Mouse (Mus musculus): ENCODE measurements around the gene Cttn. TPM values are rescaled to one million over a fixed set of nuclear protein-coding genes. Genes with fewer than 3 reads are reported as not detected.

Gene Cttn
- polyA plus RNA-seq, 2 experiments, result 174 to 188 TPM

- Histone ChIP-seq H3K27me3 (ENCODE audit: control insufficient read depth, insufficient read depth, low read length) (no peaks in the 10 kb centered on the region), H3K4me3 (replicated peaks; ENCODE audit: low read length) (no peak overlapping the region), H3K4me2 (replicated peaks; ENCODE audit: low read depth, low read length, severe bottlenecking) (no peak overlapping the region), H3K27ac (replicated peaks; ENCODE audit: low read depth, low read length) (no peak overlapping the region), H3K36me3 (ENCODE audit: control insufficient read depth, insufficient read depth, low read length) (peaks cover 95% of the 10 kb centered on the region), H3K9me3 (ENCODE audit: control insufficient read depth, low read length) (no peaks in the 10 kb centered on the region), H3K9ac (ENCODE audit: low read depth, low read length, severe bottlenecking) (no peak overlapping the region), H3K4me1 (ENCODE audit: control insufficient read depth, insufficient read depth, low read length) (no peaks in the 10 kb centered on the region)
- ATAC-seq (ENCODE audit: low FRiP score, low read depth) (no peak), DNase-seq (ENCODE audit: low spot score) (no peak)
- 93% methylated on average over 4 of the region's 4 CpGs for WGBS
- TF ChIP-seq POLR2A (IDR thresholded peaks at IDR 0.05; ENCODE audit: borderline replicate concordance, extremely low read depth, insufficient read depth, insufficient read length), result no peak
Observed at GRCm38 (mm10) chr7:144441976-144442375, 28.8 kb downstream of the Cttn start.

GRCm38 (mm10) chr7:144441466-144441865 lies 29.3 kb downstream of the Cttn start:
- TF ChIP-seq POLR2A (IDR thresholded peaks at IDR 0.05; ENCODE audit: borderline replicate concordance, extremely low read depth, insufficient read depth, insufficient read length), result no peak
- Histone ChIP-seq H3K4me3 (replicated peaks; ENCODE audit: low read length) (no peak overlapping the region), H3K27me3 (ENCODE audit: control insufficient read depth, insufficient read depth, low read length) (no peaks in the 10 kb centered on the region), H3K36me3 (ENCODE audit: control insufficient read depth, insufficient read depth, low read length) (peaks cover 94% of the 10 kb centered on the region), H3K27ac (replicated peaks; ENCODE audit: low read depth, low read length) (no peak overlapping the region), H3K9me3 (ENCODE audit: control insufficient read depth, low read length) (no peaks in the 10 kb centered on the region), H3K9ac (ENCODE audit: low read depth, low read length, severe bottlenecking) (no peak overlapping the region), H3K4me2 (replicated peaks; ENCODE audit: low read depth, low read length, severe bottlenecking) (no peak overlapping the region), H3K4me1 (ENCODE audit: control insufficient read depth, insufficient read depth, low read length) (no peaks in the 10 kb centered on the region)
- 93% methylated on average over 11 of the region's 11 CpGs for WGBS
- ATAC-seq (ENCODE audit: low FRiP score, low read depth) (no peak), DNase-seq (ENCODE audit: low spot score) (no peak)

DNA sequence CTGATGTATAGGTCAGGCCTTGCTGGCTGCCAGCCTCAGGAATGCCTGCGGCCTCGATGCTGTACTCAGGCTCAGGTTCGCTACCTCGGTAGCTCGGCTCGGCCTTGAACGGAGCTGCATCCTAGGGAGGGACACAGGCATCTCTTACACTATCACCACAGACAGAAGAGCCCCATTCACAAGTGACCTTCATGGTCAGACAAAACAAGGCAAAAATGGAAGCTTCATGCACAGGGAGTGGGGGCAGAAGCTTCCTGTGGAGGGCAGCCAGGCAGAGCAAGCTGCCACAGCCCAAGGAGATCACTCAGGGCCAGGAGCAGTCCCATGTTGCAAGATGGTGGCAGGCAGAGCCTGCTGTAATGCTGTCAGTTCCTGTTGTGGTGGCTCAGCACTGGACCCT lies 32.0 kb downstream of the Cttn start:
- Histone ChIP-seq H3K4me2 (replicated peaks; ENCODE audit: low read depth, low read length, severe bottlenecking) (no peak overlapping the region), H3K4me1 (ENCODE audit: control insufficient read depth, insufficient read depth, low read length) (no peaks in the 10 kb centered on the region), H3K4me3 (replicated peaks; ENCODE audit: low read length) (no peak overlapping the region), H3K9ac (ENCODE audit: low read depth, low read length, severe bottlenecking) (no peak overlapping the region), H3K9me3 (ENCODE audit: control insufficient read depth, low read length) (no peaks in the 10 kb centered on the region), H3K36me3 (ENCODE audit: control insufficient read depth, insufficient read depth, low read length) (peaks cover 81% of the 10 kb centered on the region), H3K27ac (replicated peaks; ENCODE audit: low read depth, low read length) (no peak overlapping the region), H3K27me3 (ENCODE audit: control insufficient read depth, insufficient read depth, low read length) (no peaks in the 10 kb centered on the region)
- WGBS, result 97% methylated on average over 7 of the region's 7 CpGs
- DNase-seq (ENCODE audit: low spot score) (no peak), ATAC-seq (ENCODE audit: low FRiP score, low read depth) (no peak)
- no peak for TF ChIP-seq POLR2A (IDR thresholded peaks at IDR 0.05; ENCODE audit: borderline replicate concordance, extremely low read depth, insufficient read depth, insufficient read length)

- 57% methylated on average over 2 of the region's 2 CpGs for WGBS
- no peak for TF ChIP-seq POLR2A (IDR thresholded peaks at IDR 0.05; ENCODE audit: borderline replicate concordance, extremely low read depth, insufficient read depth, insufficient read length)
- DNase-seq (ENCODE audit: low spot score), result no peak
- Histone ChIP-seq H3K27ac (replicated peaks; ENCODE audit: low read depth, low read length) (no peak overlapping the region), H3K9me3 (ENCODE audit: control insufficient read depth, low read length) (no peaks in the 10 kb centered on the region), H3K4me1 (ENCODE audit: control insufficient read depth, insufficient read depth, low read length) (no peaks in the 10 kb centered on the region), H3K36me3 (ENCODE audit: control insufficient read depth, insufficient read depth, low read length) (peaks cover 25% of the 10 kb centered on the region), H3K27me3 (ENCODE audit: control insufficient read depth, insufficient read depth, low read length) (no peaks in the 10 kb centered on the region), H3K9ac (ENCODE audit: low read depth, low read length, severe bottlenecking) (no peak overlapping the region), H3K4me3 (replicated peaks; ENCODE audit: low read length) (no peak overlapping the region), H3K4me2 (replicated peaks; ENCODE audit: low read depth, low read length, severe bottlenecking) (no peak overlapping the region)
- no peak for ATAC-seq (ENCODE audit: low FRiP score, low read depth)
Observed at GRCm38 (mm10) chr7:144432920-144433319, 37.9 kb downstream of the Cttn start.

DNA sequence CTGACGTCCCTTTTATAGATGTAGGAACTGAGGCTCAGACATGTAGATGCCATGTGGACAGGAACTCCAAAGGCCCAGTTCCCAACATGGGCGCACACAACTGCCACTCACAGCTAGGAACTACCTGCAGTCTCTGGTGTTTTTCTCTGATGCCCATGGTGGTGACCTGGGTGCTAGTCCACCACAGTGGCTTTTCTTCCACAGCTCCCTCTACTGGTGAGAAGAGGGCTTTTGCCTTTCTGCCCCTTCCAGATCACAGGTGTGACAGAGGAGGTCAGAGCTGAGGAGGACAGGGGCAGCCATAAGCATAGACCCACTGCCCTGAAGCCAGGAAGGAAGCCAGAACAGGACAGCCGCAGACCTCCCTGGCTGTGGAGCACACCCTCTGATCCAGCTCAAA lies 43.3 kb downstream of the Cttn start:
- WGBS, result 89% methylated on average over 3 of the region's 3 CpGs
- H3K27ac ChIP-seq (replicated peaks; ENCODE audit: low read depth, low read length), result no peak overlapping the region

GRCm38 (mm10) chr7:144426594-144426993 lies 44.2 kb downstream of the Cttn start:
- Histone ChIP-seq H3K27me3 (ENCODE audit: control insufficient read depth, insufficient read depth, low read length) (no peaks in the 10 kb centered on the region), H3K9ac (ENCODE audit: low read depth, low read length, severe bottlenecking) (no peak overlapping the region), H3K9me3 (ENCODE audit: control insufficient read depth, low read length) (no peaks in the 10 kb centered on the region), H3K36me3 (ENCODE audit: control insufficient read depth, insufficient read depth, low read length) (no peaks in the 10 kb centered on the region), H3K4me1 (ENCODE audit: control insufficient read depth, insufficient read depth, low read length) (no peaks in the 10 kb centered on the region), H3K27ac (replicated peaks; ENCODE audit: low read depth, low read length) (no peak overlapping the region), H3K4me2 (replicated peaks; ENCODE audit: low read depth, low read length, severe bottlenecking) (no peak overlapping the region), H3K4me3 (replicated peaks; ENCODE audit: low read length) (no peak overlapping the region)
- WGBS, result 83% methylated on average over 3 of the region's 3 CpGs
- no peak for TF ChIP-seq POLR2A (IDR thresholded peaks at IDR 0.05; ENCODE audit: borderline replicate concordance, extremely low read depth, insufficient read depth, insufficient read length)
- DNase-seq (ENCODE audit: low spot score), result no peak
- no peak for ATAC-seq (ENCODE audit: low FRiP score, low read depth)

More for the DNA sequence above, 43.3 kb downstream of the Cttn start:
- Histone ChIP-seq H3K4me3 (replicated peaks; ENCODE audit: low read length) (no peak overlapping the region), H3K36me3 (ENCODE audit: control insufficient read depth, insufficient read depth, low read length) (no peaks in the 10 kb centered on the region), H3K4me1 (ENCODE audit: control insufficient read depth, insufficient read depth, low read length) (no peaks in the 10 kb centered on the region), H3K27me3 (ENCODE audit: control insufficient read depth, insufficient read depth, low read length) (no peaks in the 10 kb centered on the region), H3K9ac (ENCODE audit: low read depth, low read length, severe bottlenecking) (no peak overlapping the region), H3K4me2 (replicated peaks; ENCODE audit: low read depth, low read length, severe bottlenecking) (no peak overlapping the region), H3K9me3 (ENCODE audit: control insufficient read depth, low read length) (no peaks in the 10 kb centered on the region)
- DNase-seq (ENCODE audit: low spot score), result no peak
- no peak for TF ChIP-seq POLR2A (IDR thresholded peaks at IDR 0.05; ENCODE audit: borderline replicate concordance, extremely low read depth, insufficient read depth, insufficient read length)
- ATAC-seq (ENCODE audit: low FRiP score, low read depth), result no peak

Data from limb, embryonic 14.5 days (tissue).